Mouse (Mus musculus) c-Kit-positive CD71-positive TER-119-negative erythroid progenitor cells, embryonic 14.5 days (primary cell): ENCODE results near the gene Dtx1.

Source experiments
- DNase-seq: peaks from one replicate; pipeline ENCODE4 v3.0.0-alpha.2; 2013; ENCODE audit warnings: low read depth

Dtx1 gene

GRCm38 (mm10) chr5:120640094-120640493 lies 71.6 kb downstream of the Dtx1 start:
- no peak for DNase-seq

GRCm38 (mm10) chr5:120635633-120636032 lies 76.1 kb downstream of the Dtx1 start:
- no peak for DNase-seq

- DNase-seq: no peak
These were observed 76.9 kb downstream of the Dtx1 start for GRCm38 (mm10) chr5:120634860-120635259.

GRCm38 (mm10) chr5:120634131-120634530 lies 77.6 kb downstream of the Dtx1 start, which contains the start of gene Cfap73:
Gene Cfap73, minus strand, starts transcription at chr5:120634235.
- DNase-seq: no peak

- no peak for DNase-seq
These were observed 79.8 kb downstream of the Dtx1 start for GRCm38 (mm10) chr5:120631892-120632291.

GRCm38 (mm10) chr5:120631128-120631527 lies 80.6 kb downstream of the Dtx1 start:
- no peak for DNase-seq
